Mouse (Mus musculus) brain, embryonic 14.5 days (tissue): ENCODE measurements around the gene Wdr61.

ENCODE experiments used
- CTCF ChIP-seq: fragments of 200-500 bp; IDR thresholded peaks from 2 replicates; pipeline ENCODE4 v1.5.1; 2012; ENCODE audit warnings: inconsistent platforms, mild to moderate bottlenecking, moderate library complexity, borderline replicate concordance; ENCODE audit not compliant: insufficient read depth, insufficient read length; ENCODE audit errors: extremely low read depth
- POLR2A ChIP-seq: fragments of 200-500 bp; IDR thresholded peaks from 2 replicates; pipeline ENCODE4 v1.6.1; 2012; ENCODE audit warnings: mild to moderate bottlenecking, inconsistent platforms, borderline replicate concordance; ENCODE audit not compliant: poor library complexity, insufficient read depth, insufficient read length, severe bottlenecking; ENCODE audit errors: extremely low read depth

- no peak for TF ChIP-seq POLR2A
- no peak for TF ChIP-seq CTCF
These were observed 18.5 kb downstream of the Wdr61 start for GRCm38 (mm10) chr9:54715776-54716175.
